Comparison of ENCODE assay signal across 10 mouse cellular contexts in genomic region chr13:43191290-43191689, GRCm38 (mm10). TPM values are rescaled to one million over a fixed set of nuclear protein-coding genes. Genes with fewer than 3 reads are reported as not detected.
DNase-seq lines count a peak whose midpoint lies in the region; ATAC-seq lines count a peak whose summit lies in the region.
"Had no signal": no experiment of that assay in that cellular context is flagged by ENCODE, and none has a peak within 500 bp of the region (broad histone marks: within the 10 kb centered on the region; RNA-seq: fewer than 3 reads in every experiment).

No protein-coding gene starts in this region.

- H3K27ac ChIP-seq in forebrain, embryonic 10.5 days = no peak overlapping the region
- no peak overlapping the region for H3K27ac ChIP-seq in forebrain, embryonic 16.5 days (ENCODE audit: low read length)
- H3K27ac ChIP-seq in kidney, embryonic 15.5 days = no peak overlapping the region
- H3K27ac ChIP-seq in neural tube, embryonic 11.5 days (ENCODE audit: low read depth, low read length) = no peak overlapping the region
- no peak overlapping the region for H3K27ac ChIP-seq in neural tube, embryonic 15.5 days (replicated peaks)
- H3K27ac ChIP-seq in stomach, embryonic 16.5 days (ENCODE audit: low read length) = no peak overlapping the region
- H3K27ac ChIP-seq: forebrain, embryonic 15.5 days; midbrain, embryonic 15.5 days had no signal

- no peak overlapping the region for H3K9ac ChIP-seq in forebrain, embryonic 16.5 days (replicated peaks; ENCODE audit: low read depth, low read length)
- no peak overlapping the region for H3K9ac ChIP-seq in kidney, embryonic 15.5 days
- H3K9ac ChIP-seq in neural tube, embryonic 11.5 days (ENCODE audit: low read length) = no peak overlapping the region
- no peak overlapping the region for H3K9ac ChIP-seq in neural tube, embryonic 15.5 days (replicated peaks)
- H3K9ac ChIP-seq in stomach, embryonic 16.5 days (ENCODE audit: low read length) = no peak overlapping the region
- H3K9ac ChIP-seq: forebrain, embryonic 15.5 days; midbrain, embryonic 15.5 days had no signal

- no peaks in the 10 kb centered on the region; the same call in 1 of the 2 replicates for H3K9me3 ChIP-seq in forebrain, embryonic 10.5 days
- no peaks in the 10 kb centered on the region for H3K9me3 ChIP-seq in forebrain, embryonic 16.5 days (ENCODE audit: control insufficient read depth, low read length)
- no peaks in the 10 kb centered on the region for H3K9me3 ChIP-seq in kidney, embryonic 15.5 days (replicated peaks)
- no peaks in the 10 kb centered on the region for H3K9me3 ChIP-seq in neural tube, embryonic 11.5 days (ENCODE audit: control insufficient read depth, low read length)
- no peaks in the 10 kb centered on the region for H3K9me3 ChIP-seq in neural tube, embryonic 15.5 days (replicated peaks)
- H3K9me3 ChIP-seq in stomach, embryonic 16.5 days (replicated peaks; ENCODE audit: control insufficient read depth, low read length) = no peaks in the 10 kb centered on the region
- H3K9me3 ChIP-seq: forebrain, embryonic 15.5 days; midbrain, embryonic 15.5 days had no signal

- H3K36me3 ChIP-seq in forebrain, embryonic 10.5 days (replicated peaks) = no peaks in the 10 kb centered on the region
- no peaks in the 10 kb centered on the region for H3K36me3 ChIP-seq in forebrain, embryonic 16.5 days (ENCODE audit: control insufficient read depth, insufficient read depth)
- no peaks in the 10 kb centered on the region for H3K36me3 ChIP-seq in kidney, embryonic 15.5 days
- no peaks in the 10 kb centered on the region for H3K36me3 ChIP-seq in neural tube, embryonic 11.5 days (ENCODE audit: control insufficient read depth, insufficient read depth, low read length)
- no peaks in the 10 kb centered on the region; the same call in 1 of the 2 replicates for H3K36me3 ChIP-seq in neural tube, embryonic 15.5 days
- no peaks in the 10 kb centered on the region for H3K36me3 ChIP-seq in stomach, embryonic 16.5 days (ENCODE audit: control insufficient read depth, insufficient read depth, low read length)
- H3K36me3 ChIP-seq: forebrain, embryonic 15.5 days; midbrain, embryonic 15.5 days had no signal

- no peak overlapping the region for H3K4me2 ChIP-seq in forebrain, embryonic 16.5 days (ENCODE audit: low read length)
- H3K4me2 ChIP-seq in kidney, embryonic 15.5 days = peak overlapping the region; percentile 52
- peak overlapping the region; percentile 15; the same call in 1 of the 2 replicates for H3K4me2 ChIP-seq in neural tube, embryonic 11.5 days (ENCODE audit: low read depth)
- no peak overlapping the region for H3K4me2 ChIP-seq in neural tube, embryonic 15.5 days
- peak overlapping the region; percentile 54 for H3K4me2 ChIP-seq in stomach, embryonic 16.5 days (ENCODE audit: low read depth, low read length)
- H3K4me2 ChIP-seq: forebrain, embryonic 15.5 days had no signal

- H3K4me3 ChIP-seq in forebrain, embryonic 10.5 days = peak overlapping the region; percentile 16; the same call in 1 of the 2 replicates
- no peak overlapping the region for H3K4me3 ChIP-seq in forebrain, embryonic 16.5 days (replicated peaks; ENCODE audit: low read length)
- H3K4me3 ChIP-seq in kidney, embryonic 15.5 days (replicated peaks) = peak overlapping the region; percentile 28; the same call in 1 of the 2 replicates
- no peak overlapping the region for H3K4me3 ChIP-seq in neural tube, embryonic 11.5 days (ENCODE audit: low read depth, low read length)
- H3K4me3 ChIP-seq in neural tube, embryonic 15.5 days (replicated peaks) = no peak overlapping the region
- no peak overlapping the region; the same call in 1 of the 2 replicates for H3K4me3 ChIP-seq in stomach, embryonic 16.5 days (replicated peaks; ENCODE audit: low read length)
- H3K4me3 ChIP-seq: forebrain, embryonic 15.5 days; midbrain, embryonic 15.5 days had no signal

- peaks cover 22% of the 10 kb centered on the region for H3K4me1 ChIP-seq in forebrain, embryonic 10.5 days
- H3K4me1 ChIP-seq in forebrain, embryonic 16.5 days (replicated peaks; ENCODE audit: control insufficient read depth, insufficient read depth, low read length) = no peaks in the 10 kb centered on the region
- H3K4me1 ChIP-seq in kidney, embryonic 15.5 days = peaks cover 12% of the 10 kb centered on the region
- H3K4me1 ChIP-seq in neural tube, embryonic 11.5 days (ENCODE audit: control insufficient read depth, insufficient read depth, low read length) = no peaks in the 10 kb centered on the region
- peaks cover 3% of the 10 kb centered on the region; the same call in 1 of the 2 replicates for H3K4me1 ChIP-seq in neural tube, embryonic 15.5 days
- peaks cover 20% of the 10 kb centered on the region for H3K4me1 ChIP-seq in stomach, embryonic 16.5 days (ENCODE audit: control insufficient read depth, insufficient read depth, low read length)
- H3K4me1 ChIP-seq: forebrain, embryonic 15.5 days; midbrain, embryonic 15.5 days had no signal

- no peaks in the 10 kb centered on the region for H3K27me3 ChIP-seq in forebrain, embryonic 10.5 days (ENCODE audit: poor library complexity, severe bottlenecking)
- H3K27me3 ChIP-seq in forebrain, embryonic 16.5 days (replicated peaks; ENCODE audit: control insufficient read depth, insufficient read depth, low read length) = no peaks in the 10 kb centered on the region
- H3K27me3 ChIP-seq in kidney, embryonic 15.5 days = no peaks in the 10 kb centered on the region
- H3K27me3 ChIP-seq in neural tube, embryonic 11.5 days (ENCODE audit: control insufficient read depth, insufficient read depth, low read length) = no peaks in the 10 kb centered on the region
- no peaks in the 10 kb centered on the region for H3K27me3 ChIP-seq in neural tube, embryonic 15.5 days (replicated peaks)
- no peaks in the 10 kb centered on the region for H3K27me3 ChIP-seq in stomach, embryonic 16.5 days (ENCODE audit: control insufficient read depth, insufficient read depth, low read length)
- H3K27me3 ChIP-seq: forebrain, embryonic 15.5 days; midbrain, embryonic 15.5 days had no signal

- DNase-seq in forebrain, embryonic 10.5 days (ENCODE audit: extremely low spot score, low spot score) = no peak
- no peak for DNase-seq in kidney, adult 18-20 months
- DNase-seq in neural tube, embryonic 11.5 days (ENCODE audit: low spot score) = no peak

- WGBS in forebrain, embryonic 10.5 days = 28% methylated on average over 2 of the region's 2 CpGs
- 28% methylated on average over 1 of the region's 2 CpGs for WGBS in forebrain, embryonic 16.5 days
- WGBS in kidney, embryonic 15.5 days = 28% methylated on average over 1 of the region's 2 CpGs
- WGBS in neural tube, embryonic 11.5 days = 23% methylated on average over 1 of the region's 2 CpGs
- 24% methylated on average over 2 of the region's 2 CpGs for WGBS in neural tube, embryonic 15.5 days
- WGBS in stomach, embryonic 16.5 days = 35% methylated on average over 2 of the region's 2 CpGs

- no peak for ATAC-seq in forebrain, embryonic 16.5 days
- no peak for ATAC-seq in kidney, embryonic 15.5 days (replicated peaks; ENCODE audit: low FRiP score)
- no peak for ATAC-seq in neural tube, embryonic 11.5 days (ENCODE audit: insufficient read depth, low FRiP score, low TSS enrichment)
- no peak for ATAC-seq in neural tube, embryonic 15.5 days (ENCODE audit: low FRiP score)
- no peak for ATAC-seq in stomach, embryonic 16.5 days (ENCODE audit: insufficient read depth, low FRiP score)
- no peak for ATAC-seq in granulocyte monocyte progenitor cell, adult 5-6 weeks (replicated peaks; ENCODE audit: poor library complexity, severe bottlenecking)
- ATAC-seq: forebrain, embryonic 15.5 days; midbrain, embryonic 15.5 days had no signal

RNA-seq across cellular contexts. Expression of gene Tbc1d7, which starts 20.0 kb away (rescaled TPM):
- 69.1 and 69.8 TPM in 2 replicates for polyA plus RNA-seq in forebrain, embryonic 10.5 days (2016; fragmentation: Nextera tagmentation; extraction: Ambion mirVana)
- polyA plus RNA-seq in forebrain, embryonic 16.5 days (2015; fragmentation: Nextera tagmentation; extraction: Ambion mirVana) = 81.5 and 81.9 TPM in 2 replicates
- polyA plus RNA-seq in kidney, embryonic 15.5 days (2015; fragmentation: Nextera tagmentation; extraction: Ambion mirVana) = 51.6 and 54.7 TPM in 2 replicates
- polyA plus RNA-seq in neural tube, embryonic 11.5 days (2014; fragmentation: Nextera tagmentation; extraction: Ambion mirVana) = 73.7 and 75.4 TPM in 2 replicates
- polyA plus RNA-seq in neural tube, embryonic 15.5 days (2015; fragmentation: Nextera tagmentation; extraction: Ambion mirVana) = 77.4 and 80.3 TPM in 2 replicates
- 32.5 and 36.7 TPM in 2 replicates for polyA plus RNA-seq in stomach, embryonic 16.5 days (2015; fragmentation: Nextera tagmentation; extraction: Ambion mirVana)
- total RNA-seq in granulocyte monocyte progenitor cell, adult 5-6 weeks (2014; fragmentation: Nextera tagmentation) = 16.7 and 34.8 TPM in 2 replicates
- total RNA-seq in granulocyte monocyte progenitor cell, adult 5-6 weeks (2017) = 8.2 and 12.7 TPM in 2 replicates

Comparison
In these comparisons a context has a peak if more than half of its experiments do, and no peak if none do; other contexts are left out.
1. H3K4me3 ChIP-seq: peak in forebrain, embryonic 10.5 days (single experiment) and kidney, embryonic 15.5 days (single experiment); none in forebrain, embryonic 16.5 days (single experiment), neural tube, embryonic 11.5 days (single experiment), neural tube, embryonic 15.5 days (single experiment) and stomach, embryonic 16.5 days (single experiment).
2. H3K4me2 ChIP-seq: peak in kidney, embryonic 15.5 days (single experiment), neural tube, embryonic 11.5 days (single experiment) and stomach, embryonic 16.5 days (single experiment); none in forebrain, embryonic 16.5 days (single experiment) and neural tube, embryonic 15.5 days (single experiment).